Mouse (Mus musculus) stomach, embryonic 14.5 days (tissue): Measurements from ENCODE around the gene Sit1. TPM values are rescaled to one million over a fixed set of nuclear protein-coding genes. Genes with fewer than 3 reads are reported as not detected.

Experiments
- ATAC-seq: fragments of 200-750 bp; cut with Nextera tagmentation; 2 replicates; pipeline ENCODE4 v1.8.0; 2017; ENCODE audit warnings: low read depth, moderate TSS enrichment; ENCODE audit not compliant: insufficient number of reproducible peaks, insufficient read depth, low FRiP score
- H3K27ac ChIP-seq: fragments of 300-500 bp; sonication (generic); 2 replicates; pipeline ENCODE4 v1.5.1; 2014; ENCODE audit warnings: mild to moderate bottlenecking, low read length, moderate library complexity, mixed read lengths
- H3K27me3 ChIP-seq: fragments of 300-500 bp; sonication (generic); 2 replicates; pipeline ENCODE4 v1.6.1; 2014; ENCODE audit warnings: low read length, control low read depth, mixed read lengths; ENCODE audit not compliant: control insufficient read depth, insufficient read depth
- H3K36me3 ChIP-seq: fragments of 300-500 bp; sonication (generic); 2 replicates; pipeline ENCODE4 v1.6.1; 2014; ENCODE audit warnings: mild to moderate bottlenecking, control low read depth, low read length, moderate library complexity, mixed read lengths; ENCODE audit not compliant: control insufficient read depth, insufficient read depth
- H3K4me1 ChIP-seq: fragments of 300-500 bp; sonication (generic); 2 replicates; pipeline ENCODE4 v1.6.1; 2014; ENCODE audit warnings: low read length, control low read depth, mixed read lengths; ENCODE audit not compliant: control insufficient read depth, insufficient read depth
- H3K4me2 ChIP-seq: fragments of 300-500 bp; sonication (generic); replicated peaks from 2 replicates; pipeline ENCODE4 v1.6.1; 2014; ENCODE audit warnings: low read depth, low read length, control low read depth
- H3K4me3 ChIP-seq: fragments of 300-500 bp; sonication (generic); 2 replicates; pipeline ENCODE4 v1.5.1; 2014; ENCODE audit warnings: low read depth, low read length, control low read depth
- H3K9ac ChIP-seq: fragments of 300-500 bp; sonication (generic); replicated peaks from 2 replicates; pipeline ENCODE4 v1.6.1; 2014; ENCODE audit warnings: low read depth, mild to moderate bottlenecking, control low read depth, low read length, moderate library complexity, mixed read lengths
- H3K9me3 ChIP-seq: fragments of 300-500 bp; sonication (generic); 2 replicates; pipeline ENCODE4 v1.6.1; 2016; ENCODE audit warnings: low read depth, low read length, control low read depth; ENCODE audit not compliant: control insufficient read depth
- WGBS: fragments of 180-500 bp; shearing (Covaris S2); extraction: QIAGEN DNeasy Blood & Tissue Kit; methylation state at CpG from one replicate; pipeline ENCODE4 v1.1.7; 2014; 5-methylcytosine and 5-hydroxymethylcytosine counted together
- polyA plus RNA-seq: library from polyadenylated mRNA; unstranded; fragments of >200 nt; fragmentation: Nextera tagmentation; extraction: Ambion mirVana; gene quantifications from 2 replicates; pipeline ENCODE4 v1.2.1, GENCODE M21; 2014

The Sit1 gene
- polyA plus RNA-seq, 1 experiment from 2014 or later, result not detected

GRCm38 (mm10) chr4:43515764-43516708, 32.5 kb upstream of the Sit1 start:
- 67% methylated on average over 11 of the region's 11 CpGs for WGBS
- Histone ChIP-seq H3K4me1 (peaks cover 4% of the 10 kb centered on the region; the same call in 1 of the 2 replicates), H3K9me3 (no peaks in the 10 kb centered on the region), H3K27me3 (no peaks in the 10 kb centered on the region), H3K9ac (no peak overlapping the region), H3K36me3 (peaks cover 25% of the 10 kb centered on the region), H3K4me3 (no peak overlapping the region), H3K27ac (no peak overlapping the region), H3K4me2 (no peak overlapping the region)
- ATAC-seq, result no peak

- no peak for ATAC-seq
- H3K27ac ChIP-seq, result no peak overlapping the region
- no peak overlapping the region for H3K4me2 ChIP-seq
- no peaks in the 10 kb centered on the region for H3K27me3 ChIP-seq
- peaks cover 19% of the 10 kb centered on the region for H3K36me3 ChIP-seq
- 72% methylated on average over 4 of the region's 4 CpGs for WGBS
- no peaks in the 10 kb centered on the region for H3K9me3 ChIP-seq
- no peak overlapping the region for H3K9ac ChIP-seq
- no peak overlapping the region for H3K4me3 ChIP-seq
- H3K4me1 ChIP-seq, result peaks cover 5% of the 10 kb centered on the region; the same call in 1 of the 2 replicates
Observed at GRCm38 (mm10) chr4:43513791-43514190, 30.3 kb upstream of the Sit1 start.

GRCm38 (mm10) chr4:43513300-43513699, 29.8 kb upstream of the Sit1 start:
- peaks cover 8% of the 10 kb centered on the region for H3K4me1 ChIP-seq
- H3K4me2 ChIP-seq, result no peak overlapping the region
- no peaks in the 10 kb centered on the region for H3K9me3 ChIP-seq
- H3K9ac ChIP-seq, result no peak overlapping the region
- no peak overlapping the region for H3K4me3 ChIP-seq
- H3K36me3 ChIP-seq, result peaks cover 15% of the 10 kb centered on the region
- ATAC-seq, result no peak
- no peaks in the 10 kb centered on the region for H3K27me3 ChIP-seq
- WGBS, result 94% methylated on average over 4 of the region's 4 CpGs
- no peak overlapping the region for H3K27ac ChIP-seq

DNA sequence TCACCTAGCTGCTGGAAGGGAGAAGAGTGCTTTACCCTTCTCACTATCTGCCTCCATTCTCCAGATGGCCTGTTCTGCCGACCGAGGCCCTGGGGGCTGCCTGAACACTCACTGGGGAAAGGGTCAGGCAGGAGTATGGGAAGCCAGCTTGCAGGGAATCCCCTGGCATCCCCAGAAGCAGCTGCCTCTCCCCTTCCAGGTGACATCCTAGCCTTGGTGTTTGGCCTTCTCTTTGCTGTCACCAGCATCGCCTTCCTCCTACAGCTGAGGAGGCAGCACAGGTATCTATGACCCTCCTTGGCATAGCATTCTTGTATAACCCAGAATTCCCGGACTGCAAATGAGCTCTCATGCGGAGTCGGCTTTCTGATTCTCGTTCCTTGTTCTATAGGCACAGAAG, 29.1 kb upstream of the Sit1 start:
- no peak overlapping the region for H3K4me2 ChIP-seq
- H3K9ac ChIP-seq, result no peak overlapping the region
- 66% methylated on average over 7 of the region's 7 CpGs for WGBS
- no peak overlapping the region for H3K4me3 ChIP-seq
- H3K9me3 ChIP-seq, result no peaks in the 10 kb centered on the region
- no peaks in the 10 kb centered on the region for H3K27me3 ChIP-seq
- H3K4me1 ChIP-seq, result peaks cover 14% of the 10 kb centered on the region
- peaks cover 10% of the 10 kb centered on the region for H3K36me3 ChIP-seq
- no peak overlapping the region for H3K27ac ChIP-seq
- no peak for ATAC-seq

GRCm38 (mm10) chr4:43511675-43512454, 28.3 kb upstream of the Sit1 start:
- H3K27ac ChIP-seq, result no peak overlapping the region

GRCm38 (mm10) chr4:43509109-43509508, 25.6 kb upstream of the Sit1 start:
- Histone ChIP-seq H3K9me3 (no peaks in the 10 kb centered on the region), H3K4me2 (peak overlapping the region; percentile 86), H3K4me1 (peaks cover 14% of the 10 kb centered on the region), H3K9ac (no peak overlapping the region), H3K27ac (peak overlapping the region; percentile 39; the same call in 1 of the 2 replicates), H3K4me3 (peak overlapping the region; percentile 40), H3K27me3 (no peaks in the 10 kb centered on the region), H3K36me3 (no peaks in the 10 kb centered on the region)
- no peak for ATAC-seq
- 46% methylated on average over 9 of the region's 9 CpGs for WGBS

More at GRCm38 (mm10) chr4:43511675-43512454, 28.3 kb upstream of the Sit1 start:
- WGBS, result 73% methylated on average over 19 of the region's 19 CpGs
- Histone ChIP-seq H3K4me3 (no peak overlapping the region), H3K27me3 (no peaks in the 10 kb centered on the region), H3K36me3 (peaks cover 7% of the 10 kb centered on the region), H3K9ac (no peak overlapping the region), H3K9me3 (no peaks in the 10 kb centered on the region), H3K4me2 (no peak overlapping the region), H3K4me1 (peaks cover 14% of the 10 kb centered on the region)
- ATAC-seq, result no peak

GRCm38 (mm10) chr4:43508666-43508997, 25.1 kb upstream of the Sit1 start:
- 4% methylated on average over 13 of the region's 13 CpGs for WGBS
- Histone ChIP-seq H3K9me3 (no peaks in the 10 kb centered on the region), H3K27me3 (no peaks in the 10 kb centered on the region), H3K36me3 (no peaks in the 10 kb centered on the region), H3K4me1 (peaks cover 14% of the 10 kb centered on the region), H3K27ac (no peak overlapping the region; the same call in 1 of the 2 replicates), H3K9ac (peak overlapping the region; percentile 39; the same call in 1 of the 2 replicates), H3K4me2 (peak overlapping the region; percentile 86), H3K4me3 (peak overlapping the region; percentile 40)
- peak; percentile 78 for ATAC-seq

DNA sequence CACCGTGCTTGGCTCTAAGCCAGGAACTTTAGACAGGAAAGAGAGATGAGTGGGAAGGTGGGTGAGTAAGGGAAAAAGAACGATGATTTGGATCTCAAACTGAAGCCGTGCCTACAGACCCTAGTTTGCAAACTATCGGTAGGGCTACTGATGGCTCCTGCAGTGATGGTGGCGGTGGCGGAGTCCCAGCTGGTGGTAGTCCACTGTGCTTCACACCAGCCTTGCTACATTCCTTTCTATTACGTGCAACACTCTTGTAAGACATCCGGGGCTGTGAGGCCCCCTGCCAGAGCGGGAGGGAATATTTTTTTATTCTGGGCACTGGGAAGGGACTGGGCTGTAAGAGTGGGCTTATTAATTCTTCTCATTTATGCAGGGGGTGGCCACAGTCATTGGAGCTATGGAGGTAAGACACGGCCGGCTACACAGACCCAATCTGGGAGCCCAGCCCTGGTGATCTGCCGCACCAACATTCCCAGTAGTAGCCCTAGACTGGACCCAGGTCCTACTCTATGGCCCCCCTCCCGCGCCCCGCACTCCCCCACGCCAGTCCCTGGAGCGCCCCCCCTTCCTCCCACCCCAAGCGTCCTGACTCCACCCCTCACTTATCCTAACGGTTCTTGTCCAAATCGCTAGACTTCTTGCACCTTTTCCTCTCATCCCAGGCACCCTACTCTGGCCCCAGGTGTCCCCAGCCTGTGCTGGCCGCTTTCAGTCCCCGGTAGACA, 24.6 kb upstream of the Sit1 start:
- no peaks in the 10 kb centered on the region for H3K27me3 ChIP-seq
- peaks cover 14% of the 10 kb centered on the region for H3K4me1 ChIP-seq
- peak overlapping the region; percentile 40 for H3K4me3 ChIP-seq
- H3K4me2 ChIP-seq, result peak overlapping the region; percentile 86
- peak; percentile 62 for ATAC-seq
- no peaks in the 10 kb centered on the region for H3K36me3 ChIP-seq
- H3K27ac ChIP-seq, result no peak overlapping the region
- WGBS, result 4% methylated on average over 22 of the region's 22 CpGs
- peak overlapping the region; percentile 39; the same call in 1 of the 2 replicates for H3K9ac ChIP-seq
- H3K9me3 ChIP-seq, result no peaks in the 10 kb centered on the region
